Mouse (Mus musculus) forebrain, embryonic 11.5 days (tissue): ENCODE data around the gene Mgea5. TPM values are rescaled to one million over a fixed set of nuclear protein-coding genes. Genes with fewer than 3 reads are reported as not detected.
A peak's percentile ranks its signal among the peaks of the same experiment; 100 is the strongest.
"Not testable (repeated sequence)": the region's sequence is repeated elsewhere in the genome, so short reads cannot be mapped to it uniquely, and the experiment has no call there.

Experiments
- ATAC-seq: fragments of 200-750 bp; cut with Nextera tagmentation; replicated peaks from 2 replicates; pipeline ENCODE4 v1.8.0; 2017; ENCODE audit warnings: moderate TSS enrichment; ENCODE audit not compliant: low FRiP score
- DNase-seq: peaks from one replicate; pipeline ENCODE4 v3.0.0-alpha.2; 2017; ENCODE audit warnings: low spot score
- H3K27ac ChIP-seq: fragments of 300-500 bp; sonication (generic); 2 replicates; pipeline ENCODE4 v1.5.1; 2014; ENCODE audit warnings: low read depth, low read length
- H3K27me3 ChIP-seq: fragments of 300-500 bp; sonication (generic); 2 replicates; pipeline ENCODE4 v1.6.1; 2014; ENCODE audit warnings: mild to moderate bottlenecking, low read length, mixed read lengths; ENCODE audit not compliant: control insufficient read depth, insufficient read depth
- H3K36me3 ChIP-seq: fragments of 300-500 bp; sonication (generic); 2 replicates; pipeline ENCODE4 v1.6.1; 2014; ENCODE audit warnings: mild to moderate bottlenecking, low read length, moderate library complexity, mixed read lengths; ENCODE audit not compliant: control insufficient read depth, insufficient read depth
- H3K4me1 ChIP-seq: fragments of 300-500 bp; sonication (generic); replicated peaks from 2 replicates; pipeline ENCODE4 v1.6.1; 2014; ENCODE audit warnings: low read length, mixed read lengths; ENCODE audit not compliant: control insufficient read depth, insufficient read depth
- H3K4me2 ChIP-seq: fragments of 300-500 bp; sonication (generic); 2 replicates; pipeline ENCODE4 v1.6.1; 2014; ENCODE audit warnings: low read depth, mild to moderate bottlenecking, low read length, moderate library complexity, mixed read lengths; ENCODE audit not compliant: severe bottlenecking
- H3K4me3 ChIP-seq: fragments of 300-500 bp; sonication (generic); 2 replicates; pipeline ENCODE4 v1.5.1; 2014; ENCODE audit warnings: low read depth, low read length
- H3K9ac ChIP-seq: fragments of 300-500 bp; sonication (generic); 2 replicates; pipeline ENCODE4 v1.6.1; 2014; ENCODE audit warnings: low read length
- H3K9me3 ChIP-seq: fragments of 300-500 bp; sonication (generic); 2 replicates; pipeline ENCODE4 v1.6.1; 2016; ENCODE audit warnings: low read length, mixed read lengths; ENCODE audit not compliant: control insufficient read depth
- WGBS: fragments of 180-500 bp; shearing (Covaris S2); extraction: QIAGEN DNeasy Blood & Tissue Kit; methylation state at CpG from one replicate; pipeline ENCODE4 v1.1.7; 2014; 5-methylcytosine and 5-hydroxymethylcytosine counted together
- polyA plus RNA-seq: library from polyadenylated mRNA; unstranded; fragments of >200 nt; fragmentation: Nextera tagmentation; extraction: Ambion mirVana; gene quantifications from 2 replicates; pipeline ENCODE4 v1.2.1, GENCODE M21; 2014

The Mgea5 gene
- polyA plus RNA-seq, 1 experiment from 2014 or later: 88.9 TPM

DNA sequence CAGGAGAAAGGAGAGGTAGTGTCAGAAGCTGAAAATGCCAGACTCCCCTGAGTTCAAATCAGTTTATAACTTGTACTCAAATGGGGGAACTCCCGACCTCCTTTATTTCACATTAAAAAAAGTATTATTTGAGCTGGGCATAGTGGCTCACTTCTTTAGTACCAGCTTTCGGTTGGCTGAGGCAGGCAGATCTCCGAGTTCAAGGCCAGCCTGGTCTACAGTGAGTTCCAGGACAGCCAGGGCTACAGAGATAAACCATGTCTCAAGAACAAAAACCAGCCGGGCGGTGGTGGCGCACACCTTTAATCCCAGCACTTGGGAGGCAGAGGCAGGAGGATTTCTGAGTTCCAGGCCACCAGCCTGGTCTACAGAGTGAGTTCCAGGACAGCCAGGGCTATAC lies 22.2 kb upstream of the Mgea5 start:
- not testable (repeated sequence) for H3K9me3 ChIP-seq, H3K4me3 ChIP-seq, H3K27ac ChIP-seq, H3K36me3 ChIP-seq, H3K4me2 ChIP-seq, DNase-seq, ATAC-seq, H3K9ac ChIP-seq, H3K27me3 ChIP-seq, H3K4me1 ChIP-seq
- WGBS: 94% methylated on average over 6 of the region's 6 CpGs

DNA sequence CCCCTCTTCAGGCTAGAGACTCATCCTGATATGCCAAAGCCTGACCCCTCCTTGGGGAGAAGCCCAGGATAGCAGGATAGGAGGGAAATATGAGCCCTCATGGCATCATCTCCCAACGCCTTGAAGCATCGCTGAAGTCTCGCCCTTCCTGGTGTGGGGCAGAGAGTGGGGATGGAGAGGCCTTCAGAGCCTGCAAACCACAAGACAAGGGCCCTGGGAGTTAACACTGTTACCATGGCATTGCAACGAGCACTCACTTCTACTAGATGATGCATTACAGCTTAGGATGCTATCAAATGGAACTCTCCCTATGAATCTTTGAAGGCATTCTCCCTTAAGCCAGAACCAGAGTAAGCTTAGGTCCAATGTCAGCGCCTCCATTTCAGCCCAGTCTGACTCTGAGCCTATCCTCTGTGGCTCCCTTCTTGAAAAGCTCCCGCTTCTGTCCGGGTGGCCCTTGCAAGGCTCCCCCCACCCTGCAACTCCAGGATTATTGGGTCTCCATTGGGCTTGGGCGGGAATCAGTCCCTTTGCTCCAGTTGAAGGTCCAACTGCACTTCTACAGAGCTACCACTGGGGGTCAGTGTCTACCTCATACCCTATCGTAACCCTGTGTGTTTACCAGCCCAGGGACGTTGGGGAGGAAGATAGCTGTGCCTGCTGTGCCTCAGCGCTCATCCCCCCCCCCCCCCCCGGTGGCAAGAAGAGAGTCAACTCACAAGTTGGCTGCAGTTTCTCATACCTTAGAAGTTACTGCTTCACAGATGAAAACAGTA lies 21.1 kb upstream of the Mgea5 start:
- Histone ChIP-seq H3K9ac (no peak overlapping the region), H3K27me3 (no peaks in the 10 kb centered on the region), H3K9me3 (no peaks in the 10 kb centered on the region), H3K4me2 (no peak overlapping the region), H3K27ac (no peak overlapping the region), H3K36me3 (no peaks in the 10 kb centered on the region), H3K4me1 (no peaks in the 10 kb centered on the region), H3K4me3 (no peak overlapping the region)
- ATAC-seq (no peak), DNase-seq (no peak)
- WGBS: 23% methylated on average over 12 of the region's 12 CpGs

DNA sequence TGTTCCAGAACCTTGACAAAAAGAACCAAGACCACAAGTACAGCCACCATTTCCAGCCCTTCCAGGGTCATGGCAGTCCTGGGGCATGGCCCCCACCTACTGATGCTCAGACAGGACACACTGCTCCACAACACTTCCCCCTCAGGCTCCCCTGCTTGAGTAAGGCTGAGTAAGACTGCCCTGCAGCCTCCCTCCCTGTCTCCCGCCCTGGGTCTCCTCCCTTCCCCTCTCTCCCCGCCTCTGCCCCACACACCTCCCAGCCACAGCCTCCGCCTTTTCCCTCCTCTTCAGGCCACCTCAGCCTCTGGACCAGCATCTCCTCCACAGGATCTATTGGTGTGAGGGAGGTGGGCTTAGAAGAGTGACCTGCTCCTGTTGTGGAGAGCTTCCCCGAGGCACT lies 19.8 kb upstream of the Mgea5 start:
- H3K4me3 ChIP-seq: no peak overlapping the region
- DNase-seq: no peak
- WGBS: 27% methylated on average over 4 of the region's 4 CpGs
- no peaks in the 10 kb centered on the region for H3K27me3 ChIP-seq
- no peaks in the 10 kb centered on the region for H3K4me1 ChIP-seq
- H3K9ac ChIP-seq: no peak overlapping the region
- no peak for ATAC-seq
- no peak overlapping the region for H3K4me2 ChIP-seq
- H3K27ac ChIP-seq: no peak overlapping the region
- H3K36me3 ChIP-seq: no peaks in the 10 kb centered on the region
- H3K9me3 ChIP-seq: no peaks in the 10 kb centered on the region

DNA sequence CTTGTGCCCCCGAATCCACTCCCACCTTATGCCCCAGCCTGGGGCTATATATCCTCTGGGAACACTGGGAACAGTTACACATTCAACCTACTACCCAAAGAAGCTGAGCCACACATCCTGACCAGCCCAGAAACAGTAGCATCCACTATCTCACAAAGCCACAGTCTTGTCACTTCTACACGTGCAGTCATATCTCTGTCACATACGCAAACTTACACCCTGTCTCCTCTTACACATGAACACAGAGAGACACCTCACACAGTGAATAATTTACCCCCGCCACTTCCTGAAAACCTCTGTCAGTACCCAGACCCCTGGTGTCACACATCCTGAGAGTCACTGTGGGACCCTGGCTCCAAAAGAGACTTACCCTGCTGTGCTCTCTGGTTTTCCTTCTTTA lies 19.1 kb upstream of the Mgea5 start:
- ATAC-seq: no peak
- H3K4me3 ChIP-seq: no peak overlapping the region
- no peak overlapping the region for H3K4me2 ChIP-seq
- no peaks in the 10 kb centered on the region for H3K9me3 ChIP-seq
- 75% methylated on average over 4 of the region's 4 CpGs for WGBS
- H3K4me1 ChIP-seq: no peaks in the 10 kb centered on the region
- DNase-seq: no peak
- no peaks in the 10 kb centered on the region for H3K36me3 ChIP-seq
- H3K27me3 ChIP-seq: no peaks in the 10 kb centered on the region
- no peak overlapping the region for H3K27ac ChIP-seq
- no peak overlapping the region for H3K9ac ChIP-seq

DNA sequence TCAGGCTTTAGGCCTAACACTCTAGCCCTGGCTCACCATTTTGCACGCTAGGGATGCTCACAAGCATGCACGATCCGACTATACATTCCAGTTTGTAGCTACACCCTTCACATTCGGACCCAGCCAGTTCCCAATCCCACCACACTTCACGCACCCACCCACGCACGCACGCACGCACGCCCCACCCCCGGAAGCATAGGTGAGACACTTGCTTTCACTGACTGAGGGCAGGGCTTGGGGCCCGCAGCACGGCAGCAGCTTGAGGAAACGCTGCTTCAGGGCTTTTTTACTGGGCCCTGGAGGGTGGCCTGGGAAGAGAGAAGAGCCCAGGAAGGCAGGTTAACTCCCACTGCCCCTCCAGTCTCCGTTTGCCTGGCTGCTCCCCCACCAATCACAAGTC lies 13.2 kb upstream of the Mgea5 start:
- Histone ChIP-seq H3K9ac (no peak overlapping the region), H3K9me3 (no peaks in the 10 kb centered on the region), H3K27me3 (no peaks in the 10 kb centered on the region), H3K4me1 (0 out of 2 replicates have a peak, but pooled peaks cover 2% of the 10 kb centered on the region), H3K36me3 (no peaks in the 10 kb centered on the region), H3K4me3 (no peak overlapping the region), H3K4me2 (no peak overlapping the region), H3K27ac (no peak overlapping the region)
- WGBS: 77% methylated on average over 15 of the region's 15 CpGs
- no peak for DNase-seq
- no peak for ATAC-seq

DNA sequence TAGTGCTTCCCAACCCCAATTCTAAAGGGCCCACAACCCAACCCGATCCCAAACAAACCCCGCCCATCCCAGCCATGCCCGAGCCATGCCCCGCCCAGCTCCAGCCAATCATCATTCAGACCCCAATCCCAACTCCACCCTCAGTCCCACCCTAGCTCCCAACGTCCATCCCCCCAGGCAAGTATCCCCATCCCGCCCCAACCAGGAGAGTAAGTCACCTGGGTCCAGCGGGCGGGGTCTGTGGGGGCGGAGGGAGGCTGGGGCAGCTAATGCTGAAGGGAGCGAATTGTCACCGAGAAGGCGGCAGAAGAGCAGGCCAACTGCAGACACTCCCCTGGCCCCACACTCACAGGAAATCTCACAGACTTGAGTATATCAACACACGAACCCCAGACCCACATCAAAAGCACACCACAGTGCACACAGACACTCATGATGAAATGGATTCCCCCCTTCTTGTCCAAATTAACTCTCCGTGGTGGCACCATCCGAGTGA lies 12.5 kb upstream of the Mgea5 start:
- WGBS: 8% methylated on average over 15 of the region's 15 CpGs

DNA sequence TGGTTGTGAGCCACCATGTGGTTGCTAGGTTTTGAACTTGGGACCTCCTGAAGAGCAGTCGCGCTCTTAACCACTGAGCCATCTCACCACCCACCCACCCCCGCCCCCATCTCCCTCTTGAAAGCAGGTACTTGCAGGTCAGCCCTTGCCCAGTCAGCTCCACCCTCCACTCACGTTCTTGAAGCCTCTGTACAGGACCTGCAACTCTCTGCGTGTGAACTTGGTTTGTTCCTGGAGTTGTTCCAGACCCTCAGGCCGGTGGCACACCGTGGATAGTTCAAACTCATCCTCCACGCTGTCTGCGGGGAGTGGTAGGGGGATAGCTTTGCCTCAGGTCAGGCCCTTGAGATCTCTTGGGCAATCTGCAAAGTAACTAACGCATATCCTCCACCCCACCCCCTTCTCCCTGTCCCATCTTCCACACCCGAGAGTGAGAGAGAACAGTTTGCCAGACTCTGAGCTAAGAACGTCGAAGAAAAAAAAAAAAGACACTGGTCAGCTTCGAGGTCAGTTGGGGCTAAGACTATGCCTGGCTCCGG lies 11.8 kb upstream of the Mgea5 start:
- Histone ChIP-seq H3K27me3 (no peaks in the 10 kb centered on the region), H3K27ac (no peak overlapping the region), H3K9me3 (no peaks in the 10 kb centered on the region), H3K36me3 (no peaks in the 10 kb centered on the region), H3K9ac (no peak overlapping the region), H3K4me3 (0 out of 2 replicates have a peak overlapping the region, but pooled peaks have one; percentile 14), H3K4me1 (0 out of 2 replicates have a peak, but pooled peaks cover 2% of the 10 kb centered on the region), H3K4me2 (peak overlapping the region; percentile 53)
- 30% methylated on average over 15 of the region's 15 CpGs for WGBS
- DNase-seq: no peak
- ATAC-seq: no peak

More for the DNA sequence above, 12.5 kb upstream of the Mgea5 start:
- H3K27me3 ChIP-seq: no peaks in the 10 kb centered on the region
- H3K4me3 ChIP-seq: peak overlapping the region; percentile 14; the same call in 1 of the 2 replicates
- H3K9ac ChIP-seq: no peak overlapping the region
- no peaks in the 10 kb centered on the region for H3K36me3 ChIP-seq
- no peak; the same call in 1 of the 2 replicates for ATAC-seq
- H3K4me2 ChIP-seq: peak overlapping the region; percentile 53
- H3K27ac ChIP-seq: no peak overlapping the region
- H3K9me3 ChIP-seq: no peaks in the 10 kb centered on the region
- H3K4me1 ChIP-seq: 0 out of 2 replicates have a peak, but pooled peaks cover 2% of the 10 kb centered on the region
- DNase-seq: peak; percentile 68

DNA sequence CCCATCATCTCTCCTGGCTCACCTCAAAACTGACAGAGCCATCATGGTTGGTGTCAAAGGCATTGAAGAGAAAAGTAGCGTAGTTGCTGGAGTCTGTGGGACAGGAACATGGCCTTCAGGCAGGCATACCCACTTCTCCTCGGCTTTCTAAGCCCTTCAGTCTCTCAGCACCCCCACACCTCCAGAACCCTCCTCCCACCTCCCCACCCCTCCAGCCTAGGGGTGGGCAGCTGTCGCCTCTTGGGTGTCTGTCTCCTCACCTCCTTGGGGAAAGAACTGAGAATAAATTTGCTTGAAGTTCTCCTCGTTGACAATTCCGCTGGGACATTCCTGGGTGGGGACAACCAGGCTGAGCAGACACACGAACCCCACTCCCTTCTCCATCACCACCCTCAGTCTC lies 11.1 kb upstream of the Mgea5 start:
- H3K36me3 ChIP-seq: no peaks in the 10 kb centered on the region
- no peak overlapping the region for H3K27ac ChIP-seq
- no peak overlapping the region for H3K9ac ChIP-seq
- DNase-seq (no peak), ATAC-seq (no peak)
- no peak overlapping the region for H3K4me2 ChIP-seq
- no peak overlapping the region for H3K4me3 ChIP-seq
- H3K4me1 ChIP-seq: 0 out of 2 replicates have a peak, but pooled peaks cover 2% of the 10 kb centered on the region
- 89% methylated on average over 6 of the region's 6 CpGs for WGBS
- no peaks in the 10 kb centered on the region for H3K27me3 ChIP-seq
- no peaks in the 10 kb centered on the region for H3K9me3 ChIP-seq
